Comparison of ENCODE assay signal across 15 mouse cellular contexts in the genomic region with DNA sequence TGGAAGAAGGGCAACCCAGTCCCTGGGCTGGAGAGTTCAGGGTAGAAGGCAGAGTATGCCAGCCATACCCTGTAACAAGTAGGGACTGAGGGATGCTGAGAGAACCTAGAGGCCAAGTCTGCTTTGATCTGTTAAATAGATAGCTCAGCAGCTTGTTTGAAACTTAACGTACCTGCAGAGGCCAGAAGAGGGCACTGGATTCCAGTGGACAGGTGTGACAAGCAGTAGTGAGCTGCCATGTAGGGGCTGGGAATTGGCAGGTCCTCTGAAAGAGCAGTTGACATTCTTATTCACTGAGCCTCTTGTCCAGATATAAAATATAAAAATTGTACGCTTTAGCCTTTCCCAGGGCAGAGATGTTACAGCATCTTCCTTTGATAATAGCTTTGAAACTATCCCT. TPM values are rescaled to one million over a fixed set of nuclear protein-coding genes. Genes with fewer than 3 reads are reported as not detected.
DNase-seq lines count a peak whose midpoint lies in the region; ATAC-seq and TF ChIP-seq lines count a peak whose summit lies in the region.
"Had no signal": no experiment of that assay in that cellular context is flagged by ENCODE, and none has a peak within 500 bp of the region (broad histone marks: within the 10 kb centered on the region; RNA-seq: fewer than 3 reads in every experiment).

No protein-coding gene starts in this region.

- H3K4me2 ChIP-seq in intestine, postnatal 0 days (replicated peaks; ENCODE audit: low read depth), result no peak overlapping the region
- H3K4me2 ChIP-seq in intestine, embryonic 16.5 days (ENCODE audit: low read depth, low read length), result no peak overlapping the region
- no peak overlapping the region for H3K4me2 ChIP-seq in midbrain, embryonic 14.5 days (ENCODE audit: low read length)
- H3K4me2 ChIP-seq in midbrain, embryonic 15.5 days, result no peak overlapping the region
- H3K4me2 ChIP-seq: neural tube, embryonic 15.5 days had no signal

- H3K36me3 ChIP-seq in intestine, postnatal 0 days (ENCODE audit: control insufficient read depth, insufficient read depth), result no peaks in the 10 kb centered on the region
- no peaks in the 10 kb centered on the region for H3K36me3 ChIP-seq in intestine, embryonic 16.5 days (ENCODE audit: control insufficient read depth, insufficient read depth, low read length)
- H3K36me3 ChIP-seq in midbrain, embryonic 14.5 days (ENCODE audit: control insufficient read depth, insufficient read depth, low read length), result no peaks in the 10 kb centered on the region
- no peaks in the 10 kb centered on the region for H3K36me3 ChIP-seq in midbrain, embryonic 15.5 days (replicated peaks)
- H3K36me3 ChIP-seq in ES-E14 (ENCODE audit: control insufficient read depth, insufficient read depth, low read length, poor library complexity, severe bottlenecking), result no peaks in the 10 kb centered on the region
- H3K36me3 ChIP-seq: neural tube, embryonic 15.5 days had no signal

- H3K27me3 ChIP-seq in intestine, postnatal 0 days (replicated peaks; ENCODE audit: control insufficient read depth, insufficient read depth, low read length), result no peaks in the 10 kb centered on the region
- H3K27me3 ChIP-seq in intestine, embryonic 16.5 days (replicated peaks; ENCODE audit: control insufficient read depth, insufficient read depth, low read length), result no peaks in the 10 kb centered on the region
- no peaks in the 10 kb centered on the region for H3K27me3 ChIP-seq in midbrain, embryonic 14.5 days (ENCODE audit: control insufficient read depth, insufficient read depth, low read length)
- no peaks in the 10 kb centered on the region for H3K27me3 ChIP-seq in midbrain, embryonic 15.5 days (replicated peaks)
- H3K27me3 ChIP-seq: neural tube, embryonic 15.5 days had no signal

- in situ Hi-C loops in ES-E14 (cut with MboI; ENCODE audit: low sequenced_read_pairs in 2 of 2, unreplicated experiment in 2 of 2), result no loop called here

- peak; percentile 68 for TF ChIP-seq CTCF in intestine, postnatal 0 days (IDR thresholded peaks at IDR 0.05; ENCODE audit: low read depth)

- 54% methylated on average over 2 of the region's 2 CpGs for WGBS in intestine, postnatal 0 days
- 52% methylated on average over 2 of the region's 2 CpGs for WGBS in intestine, embryonic 16.5 days
- WGBS in midbrain, embryonic 14.5 days, result 61% methylated on average over 2 of the region's 2 CpGs
- 53% methylated on average over 2 of the region's 2 CpGs for WGBS in midbrain, embryonic 15.5 days

- H3K4me3 ChIP-seq in intestine, postnatal 0 days (ENCODE audit: low read depth, low read length), result no peak overlapping the region
- no peak overlapping the region for H3K4me3 ChIP-seq in intestine, embryonic 16.5 days (ENCODE audit: low read length)
- H3K4me3 ChIP-seq in midbrain, embryonic 14.5 days (replicated peaks; ENCODE audit: low read depth, low read length), result no peak overlapping the region
- no peak overlapping the region for H3K4me3 ChIP-seq in midbrain, embryonic 15.5 days
- H3K4me3 ChIP-seq in ES-E14 (ENCODE audit: insufficient read depth in 1 of 2, low read depth in 1 of 2, low read length in 2 of 2, poor library complexity in 1 of 2, severe bottlenecking in 1 of 2), result no peak overlapping the region
- H3K4me3 ChIP-seq: neural tube, embryonic 15.5 days had no signal

- no peak overlapping the region for H3K9ac ChIP-seq in intestine, postnatal 0 days (ENCODE audit: low read depth, low read length)
- no peak overlapping the region for H3K9ac ChIP-seq in intestine, embryonic 16.5 days (ENCODE audit: low read depth, low read length)
- no peak overlapping the region for H3K9ac ChIP-seq in midbrain, embryonic 14.5 days (replicated peaks; ENCODE audit: low read length)
- H3K9ac ChIP-seq in midbrain, embryonic 15.5 days, result no peak overlapping the region
- H3K9ac ChIP-seq in ES-E14 (ENCODE audit: insufficient read depth, low read depth, low read length, poor library complexity, severe bottlenecking), result no peak overlapping the region
- H3K9ac ChIP-seq: neural tube, embryonic 15.5 days had no signal

- H3K27ac ChIP-seq in intestine, postnatal 0 days (ENCODE audit: low read depth, low read length), result no peak overlapping the region
- no peak overlapping the region for H3K27ac ChIP-seq in intestine, embryonic 16.5 days (ENCODE audit: low read length)
- no peak overlapping the region for H3K27ac ChIP-seq in midbrain, embryonic 14.5 days (replicated peaks; ENCODE audit: low read depth, low read length)
- H3K27ac ChIP-seq in midbrain, embryonic 15.5 days, result no peak overlapping the region
- no peak overlapping the region for H3K27ac ChIP-seq in ES-E14 (ENCODE audit: insufficient read depth, low read depth, low read length, poor library complexity, severe bottlenecking)
- H3K27ac ChIP-seq: neural tube, embryonic 15.5 days had no signal

- no peak for ATAC-seq in intestine, postnatal 0 days
- ATAC-seq in intestine, embryonic 16.5 days, result no peak
- ATAC-seq in midbrain, embryonic 14.5 days (ENCODE audit: low FRiP score, low TSS enrichment), result no peak
- ATAC-seq in midbrain, embryonic 15.5 days (replicated peaks), result no peak
- ATAC-seq: hindbrain, embryonic 16.5 days had no signal

- no peaks in the 10 kb centered on the region for H3K4me1 ChIP-seq in intestine, postnatal 0 days (replicated peaks; ENCODE audit: control insufficient read depth, insufficient read depth, low read length)
- H3K4me1 ChIP-seq in intestine, embryonic 16.5 days (ENCODE audit: control insufficient read depth, insufficient read depth, low read length), result no peaks in the 10 kb centered on the region
- H3K4me1 ChIP-seq in midbrain, embryonic 14.5 days (ENCODE audit: control insufficient read depth, insufficient read depth, low read length), result no peaks in the 10 kb centered on the region
- H3K4me1 ChIP-seq in midbrain, embryonic 15.5 days, result no peaks in the 10 kb centered on the region
- H3K4me1 ChIP-seq in ES-E14 (ENCODE audit: control insufficient read depth in 2 of 2, insufficient read depth in 2 of 2, low read length in 2 of 2, poor library complexity in 1 of 2), result no peaks in the 10 kb centered on the region
- H3K4me1 ChIP-seq: neural tube, embryonic 15.5 days had no signal

- DNase-seq in midbrain, embryonic 14.5 days, result peak; percentile 39
- DNase-seq in ES-E14 (ENCODE audit: low read depth, low spot score), result no peak
- DNase-seq in naive thymus-derived CD4-positive, alpha-beta T cell, adult 2 months (ENCODE audit: low read depth), result peak; percentile 34
- no peak for DNase-seq in urinary bladder, adult 2 months (ENCODE audit: low spot score)
- DNase-seq in heart, adult 9 months (ENCODE audit: low spot score in 2 of 2), result no peak
- DNase-seq: heart, postnatal 10 days; kidney, postnatal 36 days; thymus, postnatal 36 days had no signal

- H3K9me3 ChIP-seq in intestine, postnatal 0 days (ENCODE audit: control insufficient read depth), result no peaks in the 10 kb centered on the region
- H3K9me3 ChIP-seq in intestine, embryonic 16.5 days (ENCODE audit: control insufficient read depth, low read length), result no peaks in the 10 kb centered on the region
- H3K9me3 ChIP-seq in midbrain, embryonic 14.5 days (ENCODE audit: control insufficient read depth, low read length), result no peaks in the 10 kb centered on the region
- no peaks in the 10 kb centered on the region for H3K9me3 ChIP-seq in midbrain, embryonic 15.5 days
- no peaks in the 10 kb centered on the region for H3K9me3 ChIP-seq in ES-E14 (ENCODE audit: control insufficient read depth, insufficient read depth, low read depth, low read length)
- H3K9me3 ChIP-seq: neural tube, embryonic 15.5 days had no signal

TF ChIP-seq in ES-E14, 5 proteins besides CTCF, POLR2A, EP300 and RAD21:
- TF ChIP-seq ZNF384 (IDR thresholded peaks at IDR 0.05; ENCODE audit: low read depth, low read length), result no peak
- no peak for TF ChIP-seq HCFC1 (IDR thresholded peaks at IDR 0.05; ENCODE audit: borderline replicate concordance, insufficient read depth, low read length)
- TF ChIP-seq ZC3H11A (IDR thresholded peaks at IDR 0.05; ENCODE audit: borderline replicate concordance, low read depth, low read length), result peak; percentile 56; the same call in 1 of the 2 replicates
- TF ChIP-seq CHD2 (IDR thresholded peaks at IDR 0.05; ENCODE audit: low read depth, low read length), result no peak
- TF ChIP-seq MAFK (IDR thresholded peaks at IDR 0.05; ENCODE audit: insufficient read depth, low read depth, low read length), result 0 out of 2 replicates have a peak, but pooled peaks have one; percentile 24
TF ChIP-seq in ES-E14: peak in this region for 2.

RNA-seq across cellular contexts. Expression of a gene that starts 8.6 kb away (rescaled TPM):
- not detected in 2 replicates for polyA plus RNA-seq in intestine, postnatal 0 days (2015; fragmentation: Nextera tagmentation; extraction: Ambion mirVana)
- not detected in 2 replicates for polyA plus RNA-seq in intestine, embryonic 16.5 days (2015; fragmentation: Nextera tagmentation; extraction: Ambion mirVana)
- polyA plus RNA-seq in midbrain, embryonic 14.5 days (2014; fragmentation: Nextera tagmentation; extraction: Ambion mirVana), result not detected in 2 replicates
- not detected in 2 replicates for polyA plus RNA-seq in midbrain, embryonic 15.5 days (2015; fragmentation: Nextera tagmentation; extraction: Ambion mirVana)
- 140 and 167 TPM in 2 replicates for total RNA-seq in ES-E14 (2012; rRNA removed)
- polyA plus RNA-seq in urinary bladder, adult 2 months (2012; rRNA removed), result not detected in 2 replicates
- total RNA-seq: heart, postnatal 10 days had no signal
- polyA plus RNA-seq: gonadal fat pad, adult 2 months; hindbrain, embryonic 16.5 days; limb, embryonic 11.5 days; neural tube, embryonic 15.5 days had no signal

RNA-seq across cellular contexts. Expression of a gene that starts 8.9 kb away (rescaled TPM):
- polyA plus RNA-seq in intestine, postnatal 0 days (2015; fragmentation: Nextera tagmentation; extraction: Ambion mirVana), result not detected in 2 replicates
- polyA plus RNA-seq in intestine, embryonic 16.5 days (2015; fragmentation: Nextera tagmentation; extraction: Ambion mirVana), result not detected in 2 replicates
- not detected in 2 replicates for polyA plus RNA-seq in midbrain, embryonic 14.5 days (2014; fragmentation: Nextera tagmentation; extraction: Ambion mirVana)
- not detected in 2 replicates for polyA plus RNA-seq in midbrain, embryonic 15.5 days (2015; fragmentation: Nextera tagmentation; extraction: Ambion mirVana)
- 37.2 and 67.4 TPM in 2 replicates for total RNA-seq in ES-E14 (2012; rRNA removed)
- not detected in 2 replicates for polyA plus RNA-seq in urinary bladder, adult 2 months (2012; rRNA removed)
- total RNA-seq: heart, postnatal 10 days had no signal
- polyA plus RNA-seq: gonadal fat pad, adult 2 months; hindbrain, embryonic 16.5 days; limb, embryonic 11.5 days; neural tube, embryonic 15.5 days had no signal

RNA-seq across cellular contexts. Expression of a gene that starts 28.1 kb away (rescaled TPM):
- 31.3 and 39.0 TPM in 2 replicates for polyA plus RNA-seq in intestine, postnatal 0 days (2015; fragmentation: Nextera tagmentation; extraction: Ambion mirVana)
- 24.8 and 31.7 TPM in 2 replicates for polyA plus RNA-seq in intestine, embryonic 16.5 days (2015; fragmentation: Nextera tagmentation; extraction: Ambion mirVana)
- polyA plus RNA-seq in midbrain, embryonic 14.5 days (2014; fragmentation: Nextera tagmentation; extraction: Ambion mirVana), result not detected in 2 replicates
- polyA plus RNA-seq in midbrain, embryonic 15.5 days (2015; fragmentation: Nextera tagmentation; extraction: Ambion mirVana), result not detected in 2 replicates
- not detected in 2 replicates for total RNA-seq in ES-E14 (2012; rRNA removed)
- 0.04 and 0.06 TPM in 2 replicates for polyA plus RNA-seq in urinary bladder, adult 2 months (2012; rRNA removed)
- total RNA-seq: heart, postnatal 10 days had no signal
- polyA plus RNA-seq: hindbrain, embryonic 16.5 days; limb, embryonic 11.5 days had no signal

RNA-seq across cellular contexts. Expression of a gene that starts 48.2 kb away (rescaled TPM):
- 7.1 and 9.0 TPM in 2 replicates for polyA plus RNA-seq in intestine, postnatal 0 days (2015; fragmentation: Nextera tagmentation; extraction: Ambion mirVana)
- 7.5 and 7.9 TPM in 2 replicates for polyA plus RNA-seq in intestine, embryonic 16.5 days (2015; fragmentation: Nextera tagmentation; extraction: Ambion mirVana)
- polyA plus RNA-seq in midbrain, embryonic 14.5 days (2014; fragmentation: Nextera tagmentation; extraction: Ambion mirVana), result 1.9 and 2.7 TPM in 2 replicates
- 1.1 and 1.5 TPM in 2 replicates for polyA plus RNA-seq in midbrain, embryonic 15.5 days (2015; fragmentation: Nextera tagmentation; extraction: Ambion mirVana)
- not detected in 2 replicates for total RNA-seq in ES-E14 (2012; rRNA removed)
- polyA plus RNA-seq in urinary bladder, adult 2 months (2012; rRNA removed), result not detected in 2 replicates
- total RNA-seq: heart, postnatal 10 days had no signal
- polyA plus RNA-seq: gonadal fat pad, adult 2 months; limb, embryonic 11.5 days had no signal

Comparison
In these comparisons a context has a peak if more than half of its experiments do, and no peak if none do; other contexts are left out.
1. DNase-seq: peak in midbrain, embryonic 14.5 days (single experiment) and naive thymus-derived CD4-positive, alpha-beta T cell, adult 2 months (single experiment); none in ES-E14 (single experiment), urinary bladder, adult 2 months (single experiment) and heart, adult 9 months (0 of 2).
2. RNA of a gene that starts 28.1 kb away (polyA plus RNA-seq): 31.3 to 39.0 TPM in intestine, postnatal 0 days and 24.8 to 31.7 TPM in intestine, embryonic 16.5 days; 0.04 to 0.06 TPM in urinary bladder, adult 2 months, not detected in midbrain, embryonic 14.5 days and not detected in midbrain, embryonic 15.5 days; every median in the first group is over 10 times any median in the second.